Mouse (Mus musculus) bone marrow macrophage, adult 2 months (primary cell): ENCODE data around the gene Allc.

Source experiments
- CTCF ChIP-seq: IDR thresholded peaks from 2 replicates; pipeline ENCODE4 v1.5.1; 2012; ENCODE audit warnings: low read depth, mild to moderate bottlenecking, low read length, moderate library complexity
- POLR2A ChIP-seq: IDR thresholded peaks from 2 replicates; pipeline ENCODE4 v1.6.1; 2012; ENCODE audit warnings: mild to moderate bottlenecking, low read depth, low read length, borderline replicate concordance

DNA sequence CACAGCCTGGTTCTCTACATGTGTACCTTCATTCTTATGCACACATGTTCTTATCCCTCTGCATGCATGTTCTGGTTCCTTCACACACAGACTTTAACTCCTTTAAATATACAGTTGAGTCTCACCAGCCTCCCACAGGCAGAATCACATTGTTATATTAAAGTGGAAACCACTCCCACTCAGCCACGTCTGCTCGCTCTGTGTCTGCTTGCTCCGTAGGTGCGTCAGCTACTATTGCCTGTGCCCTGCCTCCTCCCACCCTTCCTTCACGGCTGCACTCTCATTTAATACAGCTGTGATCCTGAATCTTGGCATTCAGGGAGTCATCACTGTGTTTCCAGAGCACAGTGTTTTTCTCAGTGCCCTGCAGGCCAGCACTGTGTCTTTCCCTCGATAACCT lies 30.1 kb upstream of the Allc start:
- no peak for TF ChIP-seq CTCF
- TF ChIP-seq POLR2A: no peak
